Mouse (Mus musculus) c-Kit-positive CD71-negative TER-119-negative erythroid progenitor cells, embryonic 14.5 days (primary cell): ENCODE data around the gene Trio.

Experiments
- DNase-seq: peaks from one replicate; pipeline ENCODE4 v3.0.0-alpha.2; 2013; ENCODE audit warnings: low read depth

Gene Trio

GRCm38 (mm10) chr15:27715331-27715730 is 310.3 kb downstream of the Trio start:
- no peak for DNase-seq

- no peak for DNase-seq
Measured at GRCm38 (mm10) chr15:27710698-27711097, 314.9 kb downstream of the Trio start.

- DNase-seq: no peak
Measured at GRCm38 (mm10) chr15:27708968-27709612, 316.6 kb downstream of the Trio start.

DNA sequence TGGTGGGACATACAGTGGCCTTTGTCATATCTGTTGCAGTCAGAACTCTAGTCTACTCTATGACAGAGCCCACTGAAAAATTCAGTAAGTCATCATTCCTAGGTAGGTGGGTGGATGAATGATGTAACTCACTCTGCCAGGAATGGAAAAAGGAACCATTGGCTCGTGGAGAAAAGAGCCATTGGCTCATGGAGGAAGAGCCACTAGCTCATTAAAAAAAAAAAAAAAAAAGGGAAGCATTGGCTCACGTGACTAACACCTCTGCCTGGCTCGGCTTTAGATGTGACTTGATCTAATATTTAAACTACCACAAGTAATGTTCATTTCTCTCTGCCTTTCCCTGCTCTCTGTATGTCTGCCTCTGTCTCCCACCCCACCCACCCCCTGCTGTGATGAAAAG is 317.1 kb downstream of the Trio start:
- no peak for DNase-seq

- no peak for DNase-seq
Measured at GRCm38 (mm10) chr15:27702972-27703313, 322.7 kb downstream of the Trio start.

GRCm38 (mm10) chr15:27702031-27702971 is 323.3 kb downstream of the Trio start:
- peak; percentile 53 for DNase-seq

GRCm38 (mm10) chr15:27697632-27698031 is 328.0 kb downstream of the Trio start:
- no peak for DNase-seq

DNA sequence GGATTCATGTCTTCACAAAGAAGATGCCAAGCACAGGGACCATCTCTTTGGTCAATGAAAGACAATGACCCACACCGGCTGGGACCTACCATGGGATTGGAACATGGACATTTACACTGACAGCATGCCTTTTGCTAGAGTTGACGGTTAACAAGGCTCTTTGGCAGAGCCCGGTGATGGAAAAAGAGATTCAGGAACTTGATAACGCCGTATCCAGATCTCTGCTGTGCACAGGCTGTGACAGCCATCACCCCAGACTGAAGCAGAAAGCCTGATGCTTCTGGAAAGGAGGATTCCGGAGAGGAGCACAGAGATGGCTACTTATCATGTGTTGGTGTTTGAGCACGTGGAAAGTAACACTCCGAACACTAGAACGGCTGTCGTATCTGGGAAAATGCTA is 332.4 kb downstream of the Trio start:
- no peak for DNase-seq

- DNase-seq: no peak
Measured at GRCm38 (mm10) chr15:27692161-27692560, 333.5 kb downstream of the Trio start.

- no peak for DNase-seq
Measured at GRCm38 (mm10) chr15:27691213-27691612, 334.4 kb downstream of the Trio start.

DNA sequence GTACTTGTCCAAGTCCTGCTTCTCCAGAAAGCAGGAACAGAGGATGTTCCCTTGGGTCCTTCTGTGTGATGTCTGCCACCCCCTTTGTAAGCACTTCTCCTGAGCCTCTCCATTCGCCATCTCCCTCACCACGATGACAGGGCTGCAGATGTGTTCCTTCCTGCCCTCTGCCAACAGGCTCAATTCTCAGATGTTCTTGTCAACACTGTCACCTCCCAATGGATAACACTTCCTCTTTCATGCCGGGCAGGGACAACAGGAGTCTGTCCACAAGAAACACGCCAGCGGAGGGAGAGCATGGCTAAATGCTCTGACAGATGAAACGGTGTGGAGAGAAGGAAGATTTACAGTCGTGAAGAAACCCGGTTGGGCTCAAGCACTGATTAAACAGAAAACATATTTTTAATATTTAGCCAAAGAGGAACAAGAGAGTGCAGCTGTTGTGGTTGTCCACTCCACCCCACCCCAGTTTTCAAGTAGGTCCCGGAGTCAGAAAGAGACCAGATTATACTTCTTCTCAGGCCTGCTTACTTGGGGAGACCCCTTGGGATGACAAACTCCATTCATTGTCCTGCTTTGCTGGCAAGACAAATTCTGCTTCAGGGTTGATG is 337.5 kb downstream of the Trio start:
- DNase-seq: no peak

DNA sequence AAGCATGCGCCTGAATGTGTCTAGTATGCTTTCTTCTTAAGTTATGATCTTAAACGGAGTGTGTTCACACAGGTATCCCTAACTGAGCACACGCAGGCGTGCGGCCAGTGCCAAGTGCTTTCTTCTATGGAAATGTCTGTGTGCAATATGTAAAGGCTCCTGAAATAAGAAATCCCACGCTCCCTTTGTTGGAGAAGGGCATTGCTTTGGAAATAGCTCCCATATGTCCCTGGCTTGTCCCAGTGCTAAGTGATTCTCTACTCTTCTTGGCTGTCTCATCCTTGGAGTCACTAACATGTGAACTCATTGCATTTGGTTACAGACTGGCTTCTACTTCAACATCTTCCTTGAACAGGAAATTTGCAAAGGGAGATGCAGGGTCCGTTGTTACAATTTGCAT is 340.8 kb downstream of the Trio start:
- DNase-seq: no peak

DNA sequence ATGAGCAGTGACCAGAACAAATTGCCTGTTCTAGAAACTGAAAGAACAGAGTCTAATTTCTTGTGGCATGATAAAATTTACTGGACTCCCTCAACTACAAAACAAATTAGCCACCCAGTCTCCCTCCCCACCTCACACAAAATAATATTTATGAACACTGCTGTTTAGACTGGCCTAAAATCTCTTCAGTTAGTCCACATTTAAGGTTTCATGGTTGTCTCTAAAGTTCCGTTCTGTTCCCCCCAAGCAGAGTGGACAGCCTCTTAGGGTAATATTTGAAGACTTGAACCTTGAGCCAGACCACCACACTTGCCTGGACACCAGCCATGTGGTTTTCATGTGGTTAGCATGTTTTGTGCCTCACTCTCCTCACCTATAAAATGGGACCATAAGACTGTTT is 342.4 kb downstream of the Trio start:
- DNase-seq: no peak

- DNase-seq: no peak
Measured at GRCm38 (mm10) chr15:27682619-27683018, 343.0 kb downstream of the Trio start.

- DNase-seq: peak; percentile 86
Measured at GRCm38 (mm10) chr15:27681419-27682187, 344.0 kb downstream of the Trio start, which contains the start of gene Otulinl. Gene Otulinl (minus strand): TSS chr15:27681579.

DNA sequence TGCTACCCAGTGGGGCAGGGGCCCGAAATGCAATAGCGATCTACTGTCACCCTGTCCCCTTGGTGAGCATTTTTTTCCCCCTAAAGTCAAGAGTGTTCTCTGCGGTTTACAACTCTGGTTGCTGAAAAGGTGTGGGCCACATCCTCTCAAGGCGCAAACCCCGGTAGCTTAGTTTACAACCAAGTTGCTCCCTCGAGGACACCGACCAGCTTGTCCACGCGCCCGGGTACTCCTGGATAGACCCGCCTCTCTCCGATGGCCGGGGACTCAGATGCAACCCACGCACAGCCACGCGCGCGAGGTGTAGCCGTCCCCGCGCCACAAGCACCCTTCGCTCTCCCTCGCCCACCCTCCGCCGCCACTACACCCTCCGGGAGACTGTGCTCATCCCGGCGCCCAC is 344.7 kb downstream of the Trio start:
- DNase-seq: no peak
